Mouse (Mus musculus) MEL-GATA-1-ER (cell line): ENCODE data around the gene Gcnt2.
"Not testable (repeated sequence)": the region's sequence is repeated elsewhere in the genome, so short reads cannot be mapped to it uniquely, and the experiment has no call there.

Source experiments
- DNase-seq: peaks from one replicate; pipeline ENCODE4 v3.0.0-alpha.2; 2012; ENCODE audit warnings: low read depth; ENCODE audit errors: extremely low read depth

Gcnt2 gene

GRCm38 (mm10) chr13:40988418-40988817 lies 128.9 kb downstream of the Gcnt2 start:
- DNase-seq = no peak

GRCm38 (mm10) chr13:40994487-40995263 lies 135.1 kb downstream of the Gcnt2 start:
- DNase-seq = peak; percentile 65

- DNase-seq = not testable (repeated sequence)
Measured at GRCm38 (mm10) chr13:40998537-40998936, 139.0 kb downstream of the Gcnt2 start.

- no peak for DNase-seq
Measured at GRCm38 (mm10) chr13:41000140-41000925, 140.8 kb downstream of the Gcnt2 start.

- DNase-seq = peak; percentile 82
Measured at GRCm38 (mm10) chr13:41000926-41001639, 141.5 kb downstream of the Gcnt2 start, which contains the start of gene Pak1ip1. Gene Pak1ip1, plus strand, starts transcription at chr13:41001023.

GRCm38 (mm10) chr13:41002001-41002400 lies 142.4 kb downstream of the Gcnt2 start:
- DNase-seq = no peak

- no peak for DNase-seq
Measured at GRCm38 (mm10) chr13:41006244-41006643, 146.7 kb downstream of the Gcnt2 start.

GRCm38 (mm10) chr13:41008271-41008670 lies 148.7 kb downstream of the Gcnt2 start:
- no peak for DNase-seq

- DNase-seq = no peak
Measured at GRCm38 (mm10) chr13:41008946-41009345, 149.4 kb downstream of the Gcnt2 start.
